Mouse (Mus musculus) MEL (cell line): Measurements from ENCODE around the gene Smim27.
"Not testable (repeated sequence)": the region's sequence is repeated elsewhere in the genome, so short reads cannot be mapped to it uniquely, and the experiment has no call there.

ENCODE experiments used
- CHD1 ChIP-seq: IDR thresholded peaks from 2 replicates; pipeline ENCODE4 v1.6.1; 2012; ENCODE audit warnings: low read depth, mild to moderate bottlenecking, inconsistent platforms, low read length, improper control_type of control experiment
- CHD2 ChIP-seq: IDR thresholded peaks from 2 replicates; pipeline ENCODE4 v1.6.1; 2011; ENCODE audit warnings: low read length, improper control_type of control experiment
- CTCF ChIP-seq, 3 experiments: IDR thresholded peaks in 2 of 3; conservative IDR thresholded peaks in 1 of 3; 2 replicates each; pipeline ENCODE4 v1.5.1; 2011 to 2012; ENCODE audit warnings: low read length in 3 of 3, low read depth in 2 of 3, mild to moderate bottlenecking in 2 of 3, improper control_type of control experiment in 1 of 3, inconsistent platforms in 1 of 3, mixed read lengths in 1 of 3, moderate library complexity in 1 of 3; ENCODE audit not compliant: control insufficient read depth in 1 of 3, insufficient read depth in 1 of 3, poor library complexity in 1 of 3, severe bottlenecking in 1 of 3
- ELF1 ChIP-seq: IDR thresholded peaks from 2 replicates; pipeline ENCODE4 v1.6.1; 2014; ENCODE audit warnings: low read depth, mild to moderate bottlenecking, inconsistent platforms, low read length, improper control_type of control experiment, moderate library complexity
- EP300 ChIP-seq, 2 experiments: IDR thresholded peaks; 2 replicates each; pipeline ENCODE4 v1.6.1; 2011; ENCODE audit warnings: improper control_type of control experiment in 2 of 2, low read length in 2 of 2, low read depth in 1 of 2, mild to moderate bottlenecking in 1 of 2
- MAZ ChIP-seq: IDR thresholded peaks from 2 replicates; pipeline ENCODE4 v1.6.1; 2012; ENCODE audit warnings: low read depth, mild to moderate bottlenecking, inconsistent platforms, low read length, improper control_type of control experiment
- MXI1 ChIP-seq: IDR thresholded peaks from 2 replicates; pipeline ENCODE4 v1.6.1; 2011; ENCODE audit warnings: mild to moderate bottlenecking, low read depth, low read length, improper control_type of control experiment
- POLR2A ChIP-seq, 2 experiments: IDR thresholded peaks; 2 replicates each; pipeline ENCODE4 v1.6.1; 2011 to 2012; ENCODE audit warnings: low read length in 2 of 2, mild to moderate bottlenecking in 2 of 2, control low read depth in 1 of 2, improper control_type of control experiment in 1 of 2, low read depth in 1 of 2, moderate library complexity in 1 of 2; ENCODE audit not compliant: control insufficient read depth in 1 of 2, insufficient read depth in 1 of 2, poor library complexity in 1 of 2
- POLR2AphosphoS2 ChIP-seq: IDR thresholded peaks from 2 replicates; pipeline ENCODE4 v1.6.1; 2011; ENCODE audit warnings: low read length, improper control_type of control experiment
- POLR2AphosphoS5 ChIP-seq: IDR thresholded peaks from 2 replicates; pipeline ENCODE4 v1.6.1; 2012; ENCODE audit warnings: low read depth, borderline replicate concordance, mild to moderate bottlenecking, inconsistent platforms, low read length, moderate library complexity, mixed read lengths
- RCOR1 ChIP-seq: IDR thresholded peaks from 2 replicates; pipeline ENCODE4 v1.6.1; 2012; ENCODE audit warnings: low read depth, mild to moderate bottlenecking, inconsistent platforms, low read length, improper control_type of control experiment
- SIN3A ChIP-seq: IDR thresholded peaks from 2 replicates; pipeline ENCODE4 v1.6.1; 2012; ENCODE audit warnings: low read length, improper control_type of control experiment, inconsistent platforms
- TBP ChIP-seq: IDR thresholded peaks from 2 replicates; pipeline ENCODE4 v1.8.0; 2011; ENCODE audit warnings: low read depth, low read length, improper control_type of control experiment
- ZMIZ1 ChIP-seq: IDR thresholded peaks from 2 replicates; pipeline ENCODE4 v1.6.1; 2012; ENCODE audit warnings: low read depth, mild to moderate bottlenecking, inconsistent platforms, low read length, improper control_type of control experiment, moderate library complexity

DNA sequence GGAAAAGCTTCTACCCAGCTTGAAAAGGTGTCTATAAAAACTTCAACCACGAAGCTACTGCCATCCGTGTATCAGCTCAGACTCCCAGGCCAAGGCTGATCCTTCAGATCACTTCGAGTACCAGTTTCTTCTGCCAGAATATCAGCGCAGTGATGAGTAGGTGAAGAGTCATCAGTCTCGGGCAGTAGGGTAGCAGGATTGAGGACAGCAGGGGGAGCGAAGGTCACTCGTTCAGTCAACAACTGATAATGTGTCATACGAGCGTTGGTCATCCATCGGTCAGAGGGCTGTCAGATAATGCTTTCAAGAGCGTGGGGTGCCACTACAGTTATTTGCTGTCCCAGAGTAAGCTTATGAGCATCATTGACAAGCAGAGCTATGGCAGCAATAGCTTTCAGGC, 22.1 kb downstream of the Smim27 start:
- TF ChIP-seq MAZ; CTCF (IDR thresholded peaks at IDR 0.05 in 2 of 3, conservative IDR thresholded peaks at IDR 0.05 in 1 of 3; ENCODE audit: control insufficient read depth in 1 of 3, insufficient read depth in 1 of 3, low read depth in 2 of 3, low read length in 3 of 3, poor library complexity in 1 of 3, severe bottlenecking in 1 of 3); MXI1; TBP; POLR2A (IDR thresholded peaks at IDR 0.05; ENCODE audit: control insufficient read depth in 1 of 2, insufficient read depth in 1 of 2, low read depth in 1 of 2, low read length in 2 of 2, poor library complexity in 1 of 2); POLR2AphosphoS5; POLR2AphosphoS2; SIN3A; ZMIZ1; EP300 (IDR thresholded peaks at IDR 0.05; ENCODE audit: low read depth in 1 of 2, low read length in 2 of 2); CHD1; ELF1; CHD2; RCOR1: not testable (repeated sequence)
